Mouse (Mus musculus) kidney, adult 2 months (tissue): Measurements from ENCODE around the gene Kcnj9. TPM values are rescaled to one million over a fixed set of nuclear protein-coding genes. Genes with fewer than 3 reads are reported as not detected.

ENCODE experiments used
- DNase-seq: peaks from one replicate; pipeline ENCODE4 v3.0.0; 2021
- H3K27ac ChIP-seq: fragments of 200-500 bp; 2 replicates; pipeline ENCODE4 v1.5.1; 2012; ENCODE audit warnings: low read depth, low read length, control low read depth, inconsistent platforms; ENCODE audit not compliant: insufficient read depth
- H3K27me3 ChIP-seq: fragments of 200-500 bp; replicated peaks from 2 replicates; pipeline ENCODE4 v1.6.1; 2012; ENCODE audit warnings: mild to moderate bottlenecking, moderate library complexity, low read length, inconsistent platforms; ENCODE audit not compliant: control insufficient read depth, insufficient read depth
- H3K36me3 ChIP-seq: fragments of 200-500 bp; 2 replicates; pipeline ENCODE4 v1.6.1; 2012; ENCODE audit warnings: mild to moderate bottlenecking, moderate library complexity, low read length, inconsistent platforms; ENCODE audit not compliant: control insufficient read depth, insufficient read depth
- H3K4me1 ChIP-seq: fragments of 200-500 bp; 2 replicates; pipeline ENCODE4 v1.6.1; 2011; ENCODE audit warnings: low read length; ENCODE audit not compliant: control insufficient read depth, insufficient read depth
- H3K4me3 ChIP-seq: fragments of 200-500 bp; 2 replicates; pipeline ENCODE4 v1.5.1; 2011; ENCODE audit warnings: mild to moderate bottlenecking, low read depth, low read length, control low read depth; ENCODE audit not compliant: insufficient read depth
- CTCF ChIP-seq: fragments of 200-500 bp; conservative IDR thresholded peaks from 2 replicates; pipeline ENCODE4 v1.5.1; 2011; ENCODE audit warnings: low read depth, mild to moderate bottlenecking, control low read depth, low read length, moderate library complexity, mixed read lengths; ENCODE audit not compliant: insufficient read depth, insufficient read length
- POLR2A ChIP-seq: fragments of 200-500 bp; IDR thresholded peaks from one replicate; pipeline ENCODE4 v1.6.1; 2011; ENCODE audit warnings: low read depth, low read length, control low read depth
- WGBS: fragments of 180-500 bp; shearing (Covaris S2); methylation state at CpG from one replicate; pipeline ENCODE4 v1.1.7; 2018; 5-methylcytosine and 5-hydroxymethylcytosine counted together
- polyA plus RNA-seq: library from polyadenylated mRNA; depleted of rRNA; stranded (reverse); fragments of >200 nt; gene quantifications from 2 replicates; pipeline ENCODE4 v1.2.3, GENCODE M21; 2012

Kcnj9 gene
- polyA plus RNA-seq, 1 experiment, result 0.06 TPM

- no peak overlapping the region for H3K27ac ChIP-seq
- no peaks in the 10 kb centered on the region for H3K36me3 ChIP-seq
- no peaks in the 10 kb centered on the region for H3K4me1 ChIP-seq
- TF ChIP-seq POLR2A (no peak), CTCF (no peak)
- 73% methylated on average over 7 of the region's 7 CpGs for WGBS
- no peak for DNase-seq
- no peaks in the 10 kb centered on the region for H3K27me3 ChIP-seq
- H3K4me3 ChIP-seq, result no peak overlapping the region
Measured at GRCm38 (mm10) chr1:172319346-172319745, 9.8 kb downstream of the Kcnj9 start.

GRCm38 (mm10) chr1:172318424-172319035 is 10.6 kb downstream of the Kcnj9 start:
- TF ChIP-seq CTCF (no peak), POLR2A (no peak)
- H3K27ac ChIP-seq, result no peak overlapping the region
- DNase-seq, result no peak
- 94% methylated on average over 19 of the region's 19 CpGs for WGBS
- H3K4me3 ChIP-seq, result no peak overlapping the region
- no peaks in the 10 kb centered on the region for H3K4me1 ChIP-seq
- no peaks in the 10 kb centered on the region for H3K36me3 ChIP-seq
- H3K27me3 ChIP-seq, result no peaks in the 10 kb centered on the region

GRCm38 (mm10) chr1:172317946-172318345 is 11.2 kb downstream of the Kcnj9 start:
- Histone ChIP-seq H3K27me3 (no peaks in the 10 kb centered on the region), H3K4me3 (no peak overlapping the region), H3K36me3 (no peaks in the 10 kb centered on the region), H3K4me1 (0 out of 2 replicates have a peak, but pooled peaks cover 4% of the 10 kb centered on the region), H3K27ac (no peak overlapping the region)
- TF ChIP-seq POLR2A, result no peak
- 90% methylated on average over 15 of the region's 15 CpGs for WGBS
- no peak for DNase-seq

- TF ChIP-seq CTCF, result no peak
- TF ChIP-seq POLR2A, result no peak
- 0 out of 2 replicates have a peak, but pooled peaks cover 5% of the 10 kb centered on the region for H3K4me1 ChIP-seq
- H3K27me3 ChIP-seq, result no peaks in the 10 kb centered on the region
- H3K36me3 ChIP-seq, result no peaks in the 10 kb centered on the region
- no peak overlapping the region for H3K4me3 ChIP-seq
- no peak for DNase-seq
- 84% methylated on average over 18 of the region's 18 CpGs for WGBS
- H3K27ac ChIP-seq, result no peak overlapping the region
Measured at GRCm38 (mm10) chr1:172317431-172317830, 11.7 kb downstream of the Kcnj9 start.

- H3K36me3 ChIP-seq, result no peaks in the 10 kb centered on the region
- peaks cover 11% of the 10 kb centered on the region; the same call in 1 of the 2 replicates for H3K4me1 ChIP-seq
- no peak overlapping the region for H3K27ac ChIP-seq
- H3K4me3 ChIP-seq, result no peak overlapping the region
- DNase-seq, result no peak
- no peak for TF ChIP-seq POLR2A
- whole genome bisulfite sequencing, result 97% methylated on average over 3 of the region's 3 CpGs
- H3K27me3 ChIP-seq, result no peaks in the 10 kb centered on the region
Measured at GRCm38 (mm10) chr1:172314911-172315310, 14.2 kb downstream of the Kcnj9 start.

- no peaks in the 10 kb centered on the region for H3K27me3 ChIP-seq
- H3K4me3 ChIP-seq, result no peak overlapping the region
- no peak for DNase-seq
- 91% methylated on average over 10 of the region's 10 CpGs for WGBS
- H3K27ac ChIP-seq, result no peak overlapping the region
- no peaks in the 10 kb centered on the region for H3K36me3 ChIP-seq
- H3K4me1 ChIP-seq, result peaks cover 13% of the 10 kb centered on the region; the same call in 1 of the 2 replicates
- TF ChIP-seq POLR2A (no peak), CTCF (no peak)
Measured at GRCm38 (mm10) chr1:172313613-172314411, 15.3 kb downstream of the Kcnj9 start.

- Histone ChIP-seq H3K36me3 (no peaks in the 10 kb centered on the region), H3K4me1 (peaks cover 13% of the 10 kb centered on the region; the same call in 1 of the 2 replicates), H3K4me3 (peak overlapping the region; percentile 86), H3K27me3 (no peaks in the 10 kb centered on the region), H3K27ac (no peak overlapping the region)
- DNase-seq, result no peak
- TF ChIP-seq POLR2A (no peak), CTCF (no peak)
- WGBS, result 18% methylated on average over 16 of the region's 16 CpGs
Measured at GRCm38 (mm10) chr1:172312768-172313561, 16.2 kb downstream of the Kcnj9 start.
